Mouse (Mus musculus): ENCODE results near the gene Stat4.

GRCm38 (mm10) chr1:52008947-52009346 lies 22.0 kb downstream of the Stat4 start:
- TF ChIP-seq MYOD1 (IDR thresholded peaks at IDR 0.05; ENCODE audit: control insufficient read depth in 1 of 3, insufficient read length in 2 of 3, low read depth in 2 of 3) = no peak
- no peak for TF ChIP-seq MAX (IDR thresholded peaks at IDR 0.05; ENCODE audit: low read depth)
- no peak for TF ChIP-seq E2F4 (IDR thresholded peaks at IDR 0.05; ENCODE audit: insufficient read depth)
- TF ChIP-seq POLR2A (IDR thresholded peaks at IDR 0.05; ENCODE audit: insufficient read length, low read depth) = no peak

All from myocyte (in vitro differentiated cells).